Mouse (Mus musculus) limb, embryonic 13.5 days (tissue): ENCODE data around the gene Rnf151. TPM values are rescaled to one million over a fixed set of nuclear protein-coding genes. Genes with fewer than 3 reads are reported as not detected.

Experiments
- ATAC-seq: fragments of 200-750 bp; cut with Nextera tagmentation; 2 replicates; pipeline ENCODE4 v1.8.0; 2017; ENCODE audit warnings: low read depth, moderate number of reproducible peaks, moderate TSS enrichment; ENCODE audit not compliant: low FRiP score
- H3K27ac ChIP-seq: fragments of 300-500 bp; sonication (generic); 2 replicates; pipeline ENCODE4 v1.5.1; 2015; ENCODE audit warnings: inconsistent platforms, mild to moderate bottlenecking, moderate library complexity
- H3K27me3 ChIP-seq: fragments of 300-500 bp; sonication (generic); 2 replicates; pipeline ENCODE4 v1.6.1; 2015; ENCODE audit warnings: mild to moderate bottlenecking, inconsistent platforms
- H3K36me3 ChIP-seq: fragments of 300-500 bp; sonication (generic); 2 replicates; pipeline ENCODE4 v1.6.1; 2015; ENCODE audit warnings: inconsistent platforms, mild to moderate bottlenecking, moderate library complexity
- H3K4me1 ChIP-seq: fragments of 300-500 bp; sonication (generic); 2 replicates; pipeline ENCODE4 v1.6.1; 2015; ENCODE audit warnings: inconsistent platforms
- H3K4me2 ChIP-seq: fragments of 300-500 bp; sonication (generic); replicated peaks from 2 replicates; pipeline ENCODE4 v1.6.1; 2015; ENCODE audit warnings: inconsistent platforms, mild to moderate bottlenecking, moderate library complexity
- H3K4me3 ChIP-seq: fragments of 300-500 bp; sonication (generic); 2 replicates; pipeline ENCODE4 v1.5.1; 2015; ENCODE audit warnings: moderate library complexity, mild to moderate bottlenecking, inconsistent platforms
- H3K9ac ChIP-seq: fragments of 300-500 bp; sonication (generic); 2 replicates; pipeline ENCODE4 v1.6.1; 2015; ENCODE audit warnings: mild to moderate bottlenecking, inconsistent platforms
- H3K9me3 ChIP-seq: fragments of 300-500 bp; sonication (generic); 2 replicates; pipeline ENCODE4 v1.6.1; 2016; ENCODE audit warnings: inconsistent platforms
- WGBS: fragments of 180-500 bp; shearing (Covaris S2); methylation state at CpG from one replicate; pipeline ENCODE4 v1.1.7; 2015; 5-methylcytosine and 5-hydroxymethylcytosine counted together
- polyA plus RNA-seq: library from polyadenylated mRNA; unstranded; fragments of >200 nt; fragmentation: Nextera tagmentation; extraction: Ambion mirVana; gene quantifications from 2 replicates; pipeline ENCODE4 v1.2.1, GENCODE M21; 2015

Gene Rnf151
- polyA plus RNA-seq, 1 experiment from 2014 or later = not detected

DNA sequence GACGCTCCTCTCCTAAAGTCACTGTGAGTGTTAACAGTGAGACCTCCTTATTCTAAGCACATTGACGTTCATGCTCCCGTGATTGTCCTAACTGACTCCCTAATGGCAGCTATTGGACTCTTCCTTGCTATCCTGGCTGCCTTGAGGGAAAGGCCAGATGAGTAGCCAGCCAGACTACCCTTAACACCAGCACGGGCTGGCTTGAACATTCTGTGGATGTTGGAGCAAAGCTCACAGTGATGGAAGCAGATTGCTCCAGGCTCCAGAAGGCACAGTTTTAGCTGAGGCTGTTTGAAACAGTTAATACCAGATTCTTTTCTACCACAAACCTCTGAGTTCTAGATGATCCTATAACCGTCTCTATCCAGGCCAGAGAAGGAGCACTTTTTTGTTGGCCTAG is 26.0 kb upstream of the Rnf151 start:
- Histone ChIP-seq H3K27me3 (no peaks in the 10 kb centered on the region), H3K4me2 (no peak overlapping the region), H3K4me3 (no peak overlapping the region), H3K27ac (no peak overlapping the region), H3K4me1 (peaks cover 12% of the 10 kb centered on the region), H3K36me3 (peaks cover 27% of the 10 kb centered on the region), H3K9me3 (no peaks in the 10 kb centered on the region), H3K9ac (no peak overlapping the region)
- no peak for ATAC-seq
- WGBS = 71% methylated on average over 5 of the region's 5 CpGs

DNA sequence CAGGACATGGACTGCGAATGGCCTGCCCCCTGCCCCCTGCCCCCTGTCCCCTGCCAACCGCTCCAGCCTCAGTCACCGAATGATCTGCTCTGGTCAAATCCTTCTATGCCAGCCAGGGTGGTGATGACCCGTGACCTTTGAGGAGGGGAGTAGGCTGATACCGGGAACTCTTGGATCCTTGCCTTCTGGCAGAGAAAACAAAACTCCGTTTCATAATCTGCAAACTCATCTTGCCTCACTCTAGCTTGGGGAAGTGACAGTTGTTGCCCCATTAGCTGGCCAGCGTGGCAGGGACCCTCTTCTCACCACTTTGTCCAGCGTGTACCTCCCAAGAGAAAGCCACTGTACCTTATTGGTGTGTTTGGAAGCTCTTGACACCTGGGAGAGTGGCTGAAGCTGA is 24.4 kb upstream of the Rnf151 start:
- Histone ChIP-seq H3K4me1 (peaks cover 14% of the 10 kb centered on the region), H3K4me3 (no peak overlapping the region), H3K27ac (no peak overlapping the region), H3K9ac (no peak overlapping the region), H3K9me3 (no peaks in the 10 kb centered on the region), H3K36me3 (peaks cover 27% of the 10 kb centered on the region), H3K4me2 (no peak overlapping the region), H3K27me3 (no peaks in the 10 kb centered on the region)
- WGBS = 83% methylated on average over 8 of the region's 8 CpGs
- no peak for ATAC-seq

DNA sequence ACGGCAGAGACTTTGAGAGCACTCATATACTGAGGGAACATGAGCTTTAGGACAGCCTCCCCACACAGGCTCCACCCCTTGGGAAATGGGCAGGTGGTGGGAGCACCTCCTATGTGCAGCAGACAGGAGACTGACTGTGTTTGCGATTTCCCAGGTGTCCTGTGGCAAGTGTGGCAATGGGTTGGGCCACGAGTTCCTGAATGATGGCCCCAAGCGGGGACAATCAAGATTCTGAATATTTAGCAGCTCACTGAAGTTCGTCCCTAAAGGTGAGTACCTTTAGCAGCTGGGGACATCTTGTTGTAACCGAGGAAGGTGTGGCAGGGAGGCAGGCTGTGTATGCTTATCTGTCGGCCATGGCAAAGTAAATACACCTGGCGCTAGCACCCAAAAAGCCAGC is 22.1 kb upstream of the Rnf151 start:
- Histone ChIP-seq H3K27ac (no peak overlapping the region), H3K4me3 (no peak overlapping the region), H3K4me1 (peaks cover 17% of the 10 kb centered on the region), H3K9me3 (no peaks in the 10 kb centered on the region), H3K36me3 (peaks cover 27% of the 10 kb centered on the region), H3K4me2 (no peak overlapping the region), H3K9ac (no peak overlapping the region), H3K27me3 (no peaks in the 10 kb centered on the region)
- WGBS = 81% methylated on average over 8 of the region's 8 CpGs
- no peak for ATAC-seq

DNA sequence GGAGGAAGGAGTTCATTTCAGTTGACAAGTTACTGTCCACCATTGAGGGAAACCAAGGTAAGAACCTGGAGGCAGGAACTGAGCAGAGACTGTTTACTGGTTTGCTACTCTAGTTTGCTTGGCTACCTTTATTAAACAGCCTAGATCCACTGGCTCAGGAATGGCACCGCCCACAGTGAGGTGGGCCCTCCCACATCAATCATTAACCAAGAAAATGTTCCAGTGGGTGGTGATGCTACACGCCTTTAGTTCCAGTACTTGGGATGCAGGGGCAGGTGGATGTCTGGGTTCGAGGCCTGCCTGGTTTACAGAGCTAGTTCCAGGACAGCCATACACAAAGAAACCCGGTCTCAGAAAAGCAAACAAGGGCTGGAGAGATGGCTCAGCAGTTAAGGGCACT is 20.4 kb upstream of the Rnf151 start:
- Histone ChIP-seq H3K9ac (no peak overlapping the region), H3K36me3 (peaks cover 27% of the 10 kb centered on the region), H3K4me1 (peaks cover 17% of the 10 kb centered on the region), H3K27me3 (peaks cover 5% of the 10 kb centered on the region; the same call in 1 of the 2 replicates), H3K27ac (no peak overlapping the region), H3K4me3 (no peak overlapping the region), H3K4me2 (no peak overlapping the region), H3K9me3 (no peaks in the 10 kb centered on the region)
- no peak for ATAC-seq
- WGBS = 83% methylated on average over 4 of the region's 4 CpGs

DNA sequence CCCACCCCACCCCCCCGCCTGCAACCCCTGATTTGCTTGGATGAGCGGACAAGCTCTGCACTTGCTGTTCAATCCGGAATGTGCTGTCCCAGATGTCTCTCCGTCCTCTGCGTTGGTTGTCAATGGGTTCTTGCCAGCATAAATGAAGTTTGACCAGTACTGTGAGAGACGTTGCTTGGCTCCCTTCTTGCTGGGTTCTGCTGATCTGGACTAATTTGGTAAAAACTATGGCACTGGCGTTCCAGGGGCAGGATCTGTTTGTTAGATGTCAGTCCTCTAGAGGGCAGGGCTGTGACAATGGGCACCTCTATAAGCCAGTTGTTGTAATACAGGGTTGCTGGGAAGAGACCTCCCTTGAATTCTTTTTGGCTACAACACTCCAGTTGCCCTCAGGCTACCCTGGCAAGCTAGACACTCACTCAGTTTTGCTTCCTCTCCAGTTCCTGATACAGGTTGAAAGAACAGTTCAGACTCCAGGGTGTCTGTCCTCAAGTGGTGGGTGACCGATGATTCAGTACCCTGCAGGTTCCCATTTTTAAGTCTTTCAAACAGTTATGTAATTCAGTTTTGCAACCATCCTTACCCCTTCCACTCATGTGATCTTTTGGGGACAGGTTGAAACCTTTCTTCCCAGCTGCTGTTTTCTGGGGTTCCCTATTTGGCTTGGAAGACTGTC is 19.4 kb upstream of the Rnf151 start:
- Histone ChIP-seq H3K9me3 (no peaks in the 10 kb centered on the region), H3K27me3 (peaks cover 9% of the 10 kb centered on the region; the same call in 1 of the 2 replicates), H3K4me2 (peak overlapping the region; percentile 87), H3K27ac (no peak overlapping the region), H3K36me3 (peaks cover 20% of the 10 kb centered on the region), H3K4me3 (peak overlapping the region; percentile 65), H3K4me1 (peaks cover 17% of the 10 kb centered on the region), H3K9ac (peak overlapping the region; percentile 78)
- WGBS = 24% methylated on average over 8 of the region's 8 CpGs
- no peak; the same call in 1 of the 2 replicates for ATAC-seq

DNA sequence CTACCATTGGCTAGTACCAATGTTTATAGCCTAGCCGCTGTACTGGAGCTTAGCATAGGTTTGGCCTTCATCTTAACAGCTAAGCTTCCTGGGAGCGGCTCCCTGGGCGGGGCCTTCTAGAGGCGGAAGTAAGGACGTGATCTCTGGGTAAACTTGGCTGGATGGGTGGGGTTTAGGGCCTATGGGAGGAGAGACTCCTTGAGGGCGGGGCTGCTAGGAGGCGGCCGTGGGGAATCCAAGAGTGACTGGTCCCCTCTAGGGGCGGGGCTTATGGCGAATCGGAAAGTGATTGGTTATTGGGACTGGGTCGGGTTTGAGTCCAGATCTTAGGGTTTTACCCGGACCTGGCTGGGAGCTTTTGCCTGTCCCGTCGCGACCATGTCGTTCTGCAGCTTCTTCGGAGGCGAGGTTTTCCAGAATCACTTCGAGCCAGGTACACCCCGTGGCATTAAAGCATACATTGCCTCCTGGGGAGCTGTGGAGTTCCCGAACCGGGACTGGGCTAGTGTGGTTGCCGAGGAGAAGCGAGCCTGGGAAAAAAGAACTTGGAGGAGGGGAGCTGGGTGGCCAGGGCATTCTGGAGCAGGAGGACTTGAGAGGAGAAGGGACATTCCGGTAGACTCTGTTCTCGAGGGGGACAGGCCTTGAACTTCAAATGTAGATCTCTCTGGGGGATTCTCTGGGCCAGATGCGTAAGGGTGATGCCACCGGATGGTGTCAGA is 18.6 kb upstream of the Rnf151 start, which contains the start of gene Msrb1:
TSS of gene Msrb1 (plus strand) at position 313 of the 722 bp plus-strand sequence.
- ATAC-seq = peak; percentile 95
- Histone ChIP-seq H3K9me3 (no peaks in the 10 kb centered on the region), H3K27ac (peak within 1 kb of the TSS; percentile 72; the same call in 1 of the 2 replicates), H3K4me3 (peak within 1 kb of the TSS; percentile 65), H3K4me2 (peak within 1 kb of the TSS; percentile 87), H3K27me3 (peaks cover 11% of the 10 kb centered on the region; the same call in 1 of the 2 replicates), H3K9ac (peak within 1 kb of the TSS; percentile 78), H3K36me3 (peaks cover 14% of the 10 kb centered on the region), H3K4me1 (peaks cover 17% of the 10 kb centered on the region)
- WGBS = under 1% methylated on average over 29 of the region's 29 CpGs

DNA sequence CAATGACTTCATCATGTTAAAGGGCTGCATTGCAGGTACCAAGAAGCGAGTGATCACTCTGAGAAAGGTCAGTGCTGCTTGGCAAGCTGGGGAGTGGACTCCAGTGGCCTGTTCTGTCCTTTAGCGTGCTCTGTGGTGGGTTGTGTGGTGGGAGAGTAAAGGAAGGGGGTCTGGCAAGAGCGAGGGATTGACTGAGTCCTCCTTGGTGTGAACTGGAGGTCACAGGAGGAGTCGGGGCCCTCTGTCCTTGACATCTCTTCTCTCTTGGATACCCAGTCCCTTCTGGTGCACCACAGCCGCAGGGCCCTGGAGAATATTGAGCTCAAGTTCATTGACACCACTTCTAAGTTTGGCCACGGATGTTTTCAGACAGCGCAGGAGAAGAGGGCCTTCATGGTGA is 17.6 kb upstream of the Rnf151 start:
- H3K4me1 ChIP-seq = peaks cover 17% of the 10 kb centered on the region
- H3K4me3 ChIP-seq = no peak overlapping the region
- peaks cover 11% of the 10 kb centered on the region; the same call in 1 of the 2 replicates for H3K27me3 ChIP-seq
- no peak for ATAC-seq
- 91% methylated on average over 7 of the region's 7 CpGs for WGBS
- H3K36me3 ChIP-seq = peaks cover 12% of the 10 kb centered on the region
- H3K4me2 ChIP-seq = 0 out of 2 replicates have a peak overlapping the region, but pooled peaks have one; percentile 87
- no peak overlapping the region for H3K9ac ChIP-seq
- H3K27ac ChIP-seq = no peak overlapping the region
- no peaks in the 10 kb centered on the region for H3K9me3 ChIP-seq

DNA sequence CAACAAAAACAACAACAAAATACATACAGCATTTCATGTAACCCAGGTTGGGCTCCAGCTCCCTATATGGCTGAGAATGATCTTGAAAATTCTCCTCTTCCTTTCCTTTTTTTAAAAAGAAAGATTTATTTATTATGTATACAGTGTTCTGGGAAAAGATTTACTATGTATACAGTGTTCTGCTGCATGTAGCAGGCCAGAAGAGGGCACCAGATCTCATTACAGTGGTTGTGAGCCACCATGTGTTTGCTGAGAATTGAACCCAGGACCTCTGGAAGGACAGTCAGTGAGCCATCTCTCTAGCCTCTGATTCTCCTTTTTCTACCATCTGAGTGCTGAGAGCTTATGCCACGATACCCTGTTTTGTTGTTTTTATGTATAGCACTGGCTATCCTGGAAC is 16.6 kb upstream of the Rnf151 start:
- Histone ChIP-seq H3K4me3 (no peak overlapping the region), H3K27me3 (peaks cover 11% of the 10 kb centered on the region; the same call in 1 of the 2 replicates), H3K4me2 (no peak overlapping the region), H3K36me3 (peaks cover 4% of the 10 kb centered on the region; the same call in 1 of the 2 replicates), H3K9me3 (no peaks in the 10 kb centered on the region), H3K4me1 (peaks cover 17% of the 10 kb centered on the region), H3K9ac (no peak overlapping the region), H3K27ac (no peak overlapping the region)
- no peak for ATAC-seq
- WGBS = 88% methylated on average over 1 of the region's 1 CpGs

DNA sequence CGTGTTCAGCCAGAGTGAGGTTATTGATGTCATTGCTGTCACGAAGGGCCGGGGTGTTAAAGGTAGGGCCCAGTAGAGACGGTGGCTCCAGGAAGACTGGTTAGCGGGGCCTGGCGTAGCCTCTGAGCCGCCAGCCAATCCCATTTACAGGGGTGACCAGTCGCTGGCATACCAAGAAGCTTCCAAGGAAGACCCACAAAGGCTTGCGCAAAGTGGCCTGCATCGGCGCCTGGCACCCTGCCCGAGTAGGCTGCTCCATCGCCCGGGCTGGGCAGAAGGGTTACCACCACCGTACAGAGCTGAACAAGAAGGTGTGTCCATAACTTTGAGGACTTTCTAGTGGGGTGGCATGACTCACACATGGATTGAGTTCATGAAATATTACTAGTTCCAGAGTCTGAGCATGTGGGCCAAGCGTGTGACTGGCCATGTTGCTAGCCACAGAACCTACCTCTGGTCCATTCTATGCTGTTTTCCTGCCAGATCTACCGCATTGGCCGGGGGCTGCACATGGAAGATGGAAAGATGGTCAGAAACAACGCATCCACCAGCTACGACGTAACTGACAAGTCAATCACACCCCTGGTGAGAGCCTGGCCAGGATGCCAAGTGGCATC is 15.7 kb upstream of the Rnf151 start:
- H3K4me1 ChIP-seq = peaks cover 17% of the 10 kb centered on the region
- no peak overlapping the region for H3K4me3 ChIP-seq
- 0 out of 2 replicates have a peak overlapping the region, but pooled peaks have one; percentile 46 for H3K9ac ChIP-seq
- no peaks in the 10 kb centered on the region for H3K9me3 ChIP-seq
- 88% methylated on average over 21 of the region's 21 CpGs for WGBS
- no peak overlapping the region for H3K27ac ChIP-seq
- no peaks in the 10 kb centered on the region for H3K36me3 ChIP-seq
- H3K27me3 ChIP-seq = peaks cover 11% of the 10 kb centered on the region; the same call in 1 of the 2 replicates
- H3K4me2 ChIP-seq = no peak overlapping the region
- ATAC-seq = no peak

DNA sequence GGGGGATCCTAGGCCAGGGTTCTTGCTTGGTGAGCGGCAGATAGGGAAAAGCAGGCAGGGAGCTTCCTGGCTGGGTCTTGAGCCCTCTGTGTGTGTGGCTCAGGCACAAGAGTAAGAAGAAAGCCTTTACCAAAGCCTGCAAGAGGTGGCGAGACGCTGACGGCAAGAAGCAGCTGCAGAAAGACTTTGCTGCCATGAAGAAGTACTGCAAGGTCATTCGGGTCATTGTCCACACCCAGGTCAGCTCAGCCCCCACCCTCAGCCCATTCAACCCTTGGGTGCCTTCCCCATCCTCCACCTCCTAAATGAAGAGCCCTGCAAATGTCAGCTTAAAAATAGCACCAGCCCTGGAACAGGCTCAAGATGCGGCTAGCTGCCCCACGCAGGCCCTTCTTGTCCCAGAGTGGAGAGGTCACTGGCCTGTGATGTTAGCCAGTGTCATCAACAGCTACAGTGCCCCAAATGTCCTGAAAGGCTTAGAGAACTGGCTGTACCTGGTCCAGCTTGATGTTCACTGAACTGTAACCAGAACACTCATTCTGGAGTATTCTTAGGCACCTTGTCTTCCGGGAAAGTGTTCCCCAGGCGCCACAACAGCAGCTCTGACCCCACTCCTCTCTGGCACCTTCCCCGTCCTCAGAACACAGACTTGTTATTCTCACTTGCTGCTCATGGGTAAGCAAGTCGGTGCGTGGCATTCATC is 14.5 kb upstream of the Rnf151 start:
- Histone ChIP-seq H3K9ac (peak overlapping the region; percentile 26; the same call in 1 of the 2 replicates), H3K4me1 (peaks cover 13% of the 10 kb centered on the region), H3K36me3 (no peaks in the 10 kb centered on the region), H3K27ac (no peak overlapping the region), H3K4me3 (no peak overlapping the region), H3K27me3 (peaks cover 11% of the 10 kb centered on the region; the same call in 1 of the 2 replicates), H3K4me2 (no peak overlapping the region), H3K9me3 (no peaks in the 10 kb centered on the region)
- 85% methylated on average over 12 of the region's 12 CpGs for WGBS
- no peak for ATAC-seq

DNA sequence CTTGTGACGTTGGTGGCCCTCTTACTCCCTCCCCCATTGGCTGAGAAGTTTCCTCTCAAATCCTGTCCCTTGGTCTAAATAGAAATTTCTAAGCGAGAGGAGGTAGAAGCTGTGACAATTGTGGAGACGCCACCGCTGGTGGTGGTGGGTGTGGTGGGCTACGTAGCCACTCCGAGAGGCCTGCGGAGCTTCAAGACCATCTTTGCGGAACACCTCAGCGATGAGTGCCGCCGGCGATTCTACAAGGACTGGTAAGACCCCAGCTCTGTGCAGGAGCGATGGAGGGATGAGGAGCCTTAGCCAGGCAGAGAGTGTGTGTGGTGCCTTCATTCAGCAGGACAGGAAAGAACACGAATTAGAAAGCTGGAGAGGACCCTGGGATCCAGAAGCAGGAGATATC is 12.9 kb upstream of the Rnf151 start:
- Histone ChIP-seq H3K9me3 (no peaks in the 10 kb centered on the region), H3K4me3 (no peak overlapping the region), H3K27ac (no peak overlapping the region), H3K27me3 (peaks cover 11% of the 10 kb centered on the region; the same call in 1 of the 2 replicates), H3K4me1 (peaks cover 1% of the 10 kb centered on the region; the same call in 1 of the 2 replicates), H3K4me2 (no peak overlapping the region), H3K36me3 (no peaks in the 10 kb centered on the region), H3K9ac (no peak overlapping the region)
- ATAC-seq = no peak
- 77% methylated on average over 14 of the region's 14 CpGs for WGBS
